Mouse (Mus musculus): Measurements from ENCODE around the gene Mtrex. TPM values are rescaled to one million over a fixed set of nuclear protein-coding genes. Genes with fewer than 3 reads are reported as not detected.

The Mtrex gene
- polyA plus RNA-seq, 1 experiment from 2014 or later = 62.2 TPM

DNA sequence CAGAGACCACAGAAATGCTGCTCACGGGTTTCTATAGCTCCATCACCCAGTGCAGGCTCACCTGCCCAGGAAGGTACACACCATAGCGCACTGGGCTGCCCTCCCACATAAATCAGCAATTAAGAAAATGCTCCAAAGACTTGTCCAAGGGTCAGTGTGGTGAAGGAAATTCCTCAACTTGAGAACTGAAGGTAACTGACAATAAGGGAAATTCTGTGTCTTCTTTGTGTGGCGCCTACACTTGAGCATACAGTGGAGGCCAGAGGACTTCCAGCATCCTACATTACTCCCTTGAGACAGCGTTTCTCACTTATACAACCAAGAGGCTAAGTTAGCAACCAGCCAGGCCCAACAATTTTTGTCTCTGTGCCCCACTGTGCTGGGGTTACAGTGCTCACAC, 1.2 kb downstream of the Mtrex start:
- no peak for ATAC-seq (replicated peaks)
- H3K4me2 ChIP-seq = peak overlapping the region; percentile 76
- H3K4me3 ChIP-seq = peak overlapping the region; percentile 56
- H3K9me3 ChIP-seq = no peaks in the 10 kb centered on the region
- H3K36me3 ChIP-seq (replicated peaks) = no peaks in the 10 kb centered on the region; the same call in 1 of the 2 replicates
- H3K9ac ChIP-seq = peak overlapping the region; percentile 66; the same call in 1 of the 2 replicates
- 80% methylated on average over 4 of the region's 4 CpGs for whole genome bisulfite sequencing
- no peak overlapping the region for H3K27ac ChIP-seq
- H3K4me1 ChIP-seq = peaks cover 29% of the 10 kb centered on the region
- no peaks in the 10 kb centered on the region for H3K27me3 ChIP-seq (replicated peaks)

DNA sequence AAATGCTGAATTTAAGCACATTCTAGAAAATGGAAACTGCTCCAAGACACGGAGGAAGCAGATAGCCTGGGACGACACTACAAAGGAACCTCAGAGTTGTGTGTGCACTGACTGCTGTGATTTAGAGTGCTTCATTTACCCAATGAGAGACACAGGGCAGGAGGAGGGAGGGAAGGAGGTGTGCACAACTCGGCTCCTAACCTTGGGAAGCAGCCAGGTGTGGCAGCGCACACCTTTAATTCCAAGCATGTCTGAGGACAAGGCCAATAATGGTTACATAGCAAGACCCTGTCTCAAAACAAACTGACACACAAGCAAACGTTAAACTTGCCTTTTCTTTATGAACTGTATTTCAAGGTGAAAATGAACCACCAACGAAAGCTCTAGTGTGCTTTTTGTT, 1.9 kb downstream of the Mtrex start:
- Histone ChIP-seq H3K36me3 (replicated peaks) (peaks cover under 1% of the 10 kb centered on the region; the same call in 1 of the 2 replicates), H3K9me3 (no peaks in the 10 kb centered on the region), H3K27ac (no peak overlapping the region), H3K4me1 (peaks cover 29% of the 10 kb centered on the region), H3K4me3 (no peak overlapping the region), H3K4me2 (no peak overlapping the region), H3K27me3 (replicated peaks) (no peaks in the 10 kb centered on the region), H3K9ac (no peak overlapping the region)
- ATAC-seq (replicated peaks) = no peak
- 81% methylated on average over 6 of the region's 6 CpGs for WGBS

DNA sequence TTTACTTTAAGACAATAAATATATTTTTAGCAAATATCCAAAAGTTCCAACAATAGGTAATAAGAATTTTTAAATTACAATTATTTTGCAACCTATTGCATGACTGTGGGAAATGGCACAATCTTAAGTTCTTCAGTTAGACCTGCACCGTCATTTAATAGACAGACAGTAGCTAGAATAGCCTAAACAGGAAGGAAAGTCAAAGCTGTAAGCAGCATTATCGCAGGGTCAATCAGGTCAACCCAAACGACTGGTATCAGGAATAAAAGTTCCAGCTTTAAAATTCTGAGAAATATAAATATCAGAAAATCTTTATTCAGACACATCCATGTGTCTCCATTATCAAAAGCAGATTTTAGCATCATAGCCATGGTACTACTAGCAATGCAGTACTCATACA, 6.3 kb downstream of the Mtrex start:
- peaks cover 17% of the 10 kb centered on the region for H3K36me3 ChIP-seq (replicated peaks)
- no peaks in the 10 kb centered on the region for H3K9me3 ChIP-seq
- no peak for ATAC-seq (replicated peaks)
- H3K4me1 ChIP-seq = peaks cover 13% of the 10 kb centered on the region
- no peak overlapping the region for H3K4me3 ChIP-seq
- no peak overlapping the region for H3K27ac ChIP-seq
- no peaks in the 10 kb centered on the region for H3K27me3 ChIP-seq (replicated peaks)
- 91% methylated on average over 3 of the region's 3 CpGs for WGBS
- no peak overlapping the region for H3K9ac ChIP-seq
- H3K4me2 ChIP-seq = no peak overlapping the region

DNA sequence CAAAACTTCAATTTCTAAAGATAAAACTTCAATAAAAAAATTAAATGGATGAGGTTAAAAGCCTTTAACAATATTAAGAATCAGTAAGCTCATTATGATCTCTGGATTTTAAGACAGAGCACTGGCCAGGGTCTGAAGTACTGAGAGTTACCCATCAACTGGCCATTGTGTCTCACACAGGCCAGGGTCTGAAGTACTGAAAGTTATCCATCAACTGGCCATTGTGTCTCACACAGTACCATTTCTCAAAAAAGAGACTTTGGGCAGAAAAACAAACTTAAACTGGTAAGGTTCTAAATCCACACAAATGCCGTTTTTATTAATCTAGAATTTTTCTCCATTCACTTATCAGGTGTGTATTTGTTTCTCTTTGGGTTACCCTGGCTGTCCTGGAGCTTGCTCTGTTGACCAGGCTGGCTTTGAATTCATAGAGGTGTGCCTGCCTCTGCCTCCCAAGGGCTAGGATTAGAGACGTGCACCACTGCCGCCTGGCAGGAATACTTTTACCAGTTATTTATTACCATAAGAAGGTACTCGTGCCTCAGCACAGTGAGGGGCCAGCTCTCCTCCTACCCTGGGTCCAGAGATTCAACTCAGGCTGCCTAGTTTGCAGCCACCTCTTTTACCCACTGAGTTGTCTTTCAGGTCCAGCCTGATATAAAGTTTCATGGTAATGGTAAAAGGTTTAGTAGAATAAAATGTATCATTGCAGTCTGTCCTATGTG, 7.9 kb downstream of the Mtrex start:
- Histone ChIP-seq H3K27ac (no peak overlapping the region), H3K4me2 (no peak overlapping the region), H3K9me3 (no peaks in the 10 kb centered on the region), H3K9ac (no peak overlapping the region), H3K36me3 (replicated peaks) (peaks cover 17% of the 10 kb centered on the region), H3K4me3 (no peak overlapping the region), H3K27me3 (replicated peaks) (no peaks in the 10 kb centered on the region), H3K4me1 (no peaks in the 10 kb centered on the region)
- no peak for ATAC-seq (replicated peaks)
- 92% methylated on average over 4 of the region's 4 CpGs for WGBS

DNA sequence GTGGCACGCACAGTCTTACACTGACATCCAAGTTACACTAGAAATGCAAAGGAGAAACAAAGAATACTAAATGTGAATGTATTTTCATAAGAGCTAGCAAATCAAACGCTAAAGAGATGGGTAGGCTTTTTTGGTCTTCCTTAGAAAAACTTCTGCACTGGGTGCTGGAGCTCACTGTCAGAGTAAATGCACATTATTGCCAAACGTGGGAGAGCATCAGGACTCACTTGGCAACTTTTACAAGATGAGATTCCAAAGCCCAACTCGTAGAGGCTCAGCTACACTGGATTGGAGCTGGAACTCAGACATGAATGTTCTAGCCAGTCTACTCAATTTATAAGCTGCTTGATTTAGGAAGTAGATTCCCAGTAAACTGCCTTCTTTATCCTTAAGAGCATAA, 16.8 kb downstream of the Mtrex start:
- Histone ChIP-seq H3K27ac (no peak overlapping the region), H3K9ac (no peak overlapping the region), H3K4me3 (no peak overlapping the region), H3K9me3 (no peaks in the 10 kb centered on the region), H3K4me2 (no peak overlapping the region), H3K27me3 (replicated peaks) (no peaks in the 10 kb centered on the region), H3K36me3 (replicated peaks) (peaks cover 13% of the 10 kb centered on the region; the same call in 1 of the 2 replicates), H3K4me1 (no peaks in the 10 kb centered on the region)
- no peak for ATAC-seq (replicated peaks)
- WGBS = 88% methylated on average over 4 of the region's 4 CpGs

DNA sequence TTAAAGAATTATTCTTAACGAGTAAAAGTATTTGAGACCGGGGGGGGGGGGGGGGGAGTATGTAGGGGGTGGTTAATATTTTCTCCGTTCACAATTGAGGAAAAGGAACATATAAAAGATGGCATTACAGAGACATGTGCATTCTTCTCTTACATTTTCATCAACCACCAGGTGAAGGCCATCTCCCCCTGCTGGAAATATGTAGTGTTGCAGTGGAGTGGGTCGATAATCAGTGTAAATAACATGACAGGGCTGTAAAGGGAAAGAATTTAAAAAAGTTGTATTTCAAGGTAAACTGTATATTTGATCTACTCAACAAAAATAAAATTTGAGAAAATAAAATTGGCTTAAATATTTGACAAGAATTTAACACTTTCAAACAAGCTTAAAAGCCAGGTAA, 17.5 kb downstream of the Mtrex start:
- H3K4me3 ChIP-seq = no peak overlapping the region
- no peak for ATAC-seq (replicated peaks)
- WGBS = 65% methylated on average over 4 of the region's 4 CpGs
- no peaks in the 10 kb centered on the region for H3K9me3 ChIP-seq
- no peaks in the 10 kb centered on the region for H3K27me3 ChIP-seq (replicated peaks)
- H3K9ac ChIP-seq = no peak overlapping the region
- no peak overlapping the region for H3K4me2 ChIP-seq
- H3K4me1 ChIP-seq = no peaks in the 10 kb centered on the region
- no peak overlapping the region for H3K27ac ChIP-seq
- peaks cover 19% of the 10 kb centered on the region; the same call in 1 of the 2 replicates for H3K36me3 ChIP-seq (replicated peaks)

DNA sequence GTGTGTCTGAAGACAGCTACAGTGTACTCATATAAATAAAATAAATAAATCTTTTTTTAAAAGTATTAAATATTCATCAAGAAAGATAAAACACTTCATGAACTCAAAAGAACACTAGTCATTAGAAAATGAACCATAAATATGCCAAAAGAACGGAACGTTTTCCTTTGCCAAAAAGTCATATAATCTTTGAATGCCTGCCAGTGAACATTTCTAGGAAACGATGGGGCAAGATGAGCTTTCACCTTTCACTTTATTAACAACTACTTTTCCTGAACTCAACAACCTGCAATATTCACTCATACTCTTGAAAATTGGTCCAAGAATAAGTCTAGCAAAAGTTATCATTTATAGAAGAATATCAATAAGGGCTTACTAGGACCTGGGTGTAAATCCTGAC, 25.0 kb downstream of the Mtrex start:
- Histone ChIP-seq H3K9ac (no peak overlapping the region), H3K4me1 (no peaks in the 10 kb centered on the region), H3K4me3 (no peak overlapping the region), H3K36me3 (replicated peaks) (peaks cover 41% of the 10 kb centered on the region; the same call in 1 of the 2 replicates), H3K4me2 (no peak overlapping the region), H3K27me3 (replicated peaks) (no peaks in the 10 kb centered on the region), H3K9me3 (no peaks in the 10 kb centered on the region), H3K27ac (no peak overlapping the region)
- WGBS = 97% methylated on average over 3 of the region's 3 CpGs
- ATAC-seq (replicated peaks) = no peak

DNA sequence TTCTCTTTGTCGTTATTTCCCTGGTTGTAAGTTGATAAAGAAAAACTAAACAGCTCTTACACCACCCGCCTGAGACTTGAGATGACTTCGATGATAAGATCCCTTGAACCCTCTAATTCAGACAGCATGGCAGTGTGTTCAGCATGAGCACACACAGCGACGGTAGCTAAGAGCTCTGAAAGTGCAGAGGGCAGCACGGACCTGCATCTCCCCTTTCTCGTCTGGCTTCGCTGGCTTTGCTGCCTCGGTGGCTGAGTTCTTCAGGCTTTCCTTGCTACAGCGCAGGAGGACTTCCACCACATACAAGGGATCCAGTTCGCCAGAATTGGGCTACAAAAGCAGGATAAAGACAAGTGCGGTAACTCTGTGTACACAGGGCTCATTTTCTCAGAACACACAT, 40.0 kb downstream of the Mtrex start:
- ATAC-seq (replicated peaks) = no peak
- no peak overlapping the region for H3K9ac ChIP-seq
- H3K27ac ChIP-seq = no peak overlapping the region
- H3K4me2 ChIP-seq = no peak overlapping the region
- WGBS = 93% methylated on average over 12 of the region's 12 CpGs
- H3K9me3 ChIP-seq = no peaks in the 10 kb centered on the region
- peaks cover 63% of the 10 kb centered on the region for H3K36me3 ChIP-seq (replicated peaks)
- H3K4me1 ChIP-seq = no peaks in the 10 kb centered on the region
- H3K4me3 ChIP-seq = no peak overlapping the region
- H3K27me3 ChIP-seq (replicated peaks) = no peaks in the 10 kb centered on the region

DNA sequence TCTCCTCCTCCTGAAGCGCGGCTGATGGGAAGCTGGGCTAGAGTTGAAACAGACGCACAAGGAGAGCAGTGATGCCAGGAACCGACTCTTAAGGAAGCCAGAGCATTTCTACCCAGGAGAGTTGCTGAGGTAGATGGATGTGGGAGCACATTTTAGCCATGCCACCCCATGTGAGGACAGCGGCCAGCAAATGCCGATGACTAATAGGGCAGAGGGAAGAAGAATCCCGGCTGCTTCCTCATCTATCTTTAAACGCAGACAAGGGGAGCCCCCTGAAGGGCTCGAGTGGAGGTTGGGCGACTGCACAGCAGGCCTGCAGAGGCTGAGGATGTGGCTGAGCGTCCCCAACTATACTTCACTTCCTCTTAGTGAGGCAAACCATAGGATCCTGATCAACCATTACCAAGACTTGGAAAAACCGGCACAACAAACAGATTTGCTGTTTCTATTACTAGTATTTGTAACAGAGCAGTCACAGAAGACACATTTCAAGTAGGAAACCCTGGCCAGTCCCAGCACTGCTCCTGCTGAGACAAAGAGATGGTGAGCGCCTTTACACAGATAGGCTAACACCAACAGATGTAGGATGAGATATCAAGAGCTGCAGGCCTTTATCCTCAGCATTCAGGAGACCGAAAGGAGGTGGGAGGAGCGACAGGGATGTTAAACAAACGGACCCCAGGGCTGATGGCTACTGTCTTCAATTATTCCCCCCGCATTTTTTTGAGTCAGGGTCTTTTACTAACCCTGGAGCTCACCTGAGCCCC, 55.5 kb downstream of the Mtrex start:
- WGBS = 84% methylated on average over 17 of the region's 17 CpGs
- H3K4me1 ChIP-seq = no peaks in the 10 kb centered on the region
- no peak overlapping the region for H3K9ac ChIP-seq
- no peaks in the 10 kb centered on the region for H3K9me3 ChIP-seq
- no peak for ATAC-seq (replicated peaks)
- no peak overlapping the region for H3K27ac ChIP-seq
- H3K36me3 ChIP-seq (replicated peaks) = peaks cover 65% of the 10 kb centered on the region
- H3K4me3 ChIP-seq = no peak overlapping the region
- H3K27me3 ChIP-seq (replicated peaks) = no peaks in the 10 kb centered on the region
- H3K4me2 ChIP-seq = no peak overlapping the region

DNA sequence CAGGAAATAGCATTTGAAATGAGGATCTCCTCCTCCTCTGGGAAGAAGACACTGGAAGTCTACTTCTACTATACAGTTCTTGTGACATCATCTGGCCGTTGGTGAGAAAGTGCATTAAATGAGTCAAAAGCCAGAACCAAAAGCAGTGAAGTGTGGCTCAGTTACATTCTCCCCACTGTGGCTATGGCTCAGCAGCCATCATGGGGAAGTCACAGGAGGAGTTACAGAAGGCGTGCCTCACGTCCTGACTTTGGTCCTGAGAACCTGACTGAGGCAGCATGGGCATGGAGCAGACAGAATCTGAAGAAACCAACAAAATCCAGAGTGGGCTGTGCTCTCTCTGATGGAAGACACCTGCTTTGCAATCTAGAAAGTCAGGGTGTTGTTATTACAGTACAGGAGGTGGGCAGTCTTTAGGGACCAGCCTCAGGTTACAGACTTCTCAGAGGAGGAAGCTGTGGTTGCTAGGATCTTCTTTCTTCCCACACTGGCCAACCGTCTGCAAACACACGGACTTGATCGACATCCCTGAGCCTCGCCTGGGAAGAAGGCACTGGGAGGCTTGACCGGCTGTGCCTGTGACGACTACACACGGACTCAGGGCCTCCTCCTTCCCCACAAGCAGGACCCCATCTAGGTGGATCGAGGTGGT, 57.0 kb downstream of the Mtrex start:
- no peak overlapping the region for H3K4me3 ChIP-seq
- no peaks in the 10 kb centered on the region for H3K4me1 ChIP-seq
- no peaks in the 10 kb centered on the region for H3K27me3 ChIP-seq (replicated peaks)
- H3K9ac ChIP-seq = no peak overlapping the region
- 86% methylated on average over 11 of the region's 11 CpGs for WGBS
- H3K27ac ChIP-seq = no peak overlapping the region
- H3K36me3 ChIP-seq (replicated peaks) = peaks cover 61% of the 10 kb centered on the region
- no peaks in the 10 kb centered on the region for H3K9me3 ChIP-seq
- H3K4me2 ChIP-seq = no peak overlapping the region
- ATAC-seq (replicated peaks) = no peak

DNA sequence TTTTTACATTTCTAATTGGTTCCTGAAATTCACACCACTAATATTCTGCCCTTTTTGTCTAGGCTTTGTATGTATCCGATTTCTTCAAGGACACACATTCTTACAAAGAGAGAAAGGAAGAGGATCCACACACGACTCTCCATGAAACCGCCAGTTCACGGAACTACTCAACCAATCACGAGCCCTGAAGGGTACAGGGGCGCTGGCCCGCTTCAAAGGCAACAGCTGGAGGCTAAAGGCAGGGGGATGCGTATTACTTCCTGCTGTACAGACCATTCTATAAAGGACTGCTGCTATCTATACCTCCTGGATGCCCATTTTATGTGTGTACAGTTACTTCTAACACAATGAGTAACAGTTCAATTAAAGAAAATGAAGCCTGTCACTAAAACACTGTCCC, 59.8 kb downstream of the Mtrex start:
- H3K27ac ChIP-seq = no peak overlapping the region
- no peaks in the 10 kb centered on the region for H3K9me3 ChIP-seq
- H3K4me3 ChIP-seq = no peak overlapping the region
- peaks cover 43% of the 10 kb centered on the region for H3K36me3 ChIP-seq (replicated peaks)
- H3K4me2 ChIP-seq = no peak overlapping the region
- WGBS = 91% methylated on average over 8 of the region's 8 CpGs
- 0 out of 2 replicates have a peak, but pooled peaks cover 2% of the 10 kb centered on the region for H3K4me1 ChIP-seq
- ATAC-seq (replicated peaks) = no peak
- H3K27me3 ChIP-seq (replicated peaks) = no peaks in the 10 kb centered on the region
- no peak overlapping the region for H3K9ac ChIP-seq

DNA sequence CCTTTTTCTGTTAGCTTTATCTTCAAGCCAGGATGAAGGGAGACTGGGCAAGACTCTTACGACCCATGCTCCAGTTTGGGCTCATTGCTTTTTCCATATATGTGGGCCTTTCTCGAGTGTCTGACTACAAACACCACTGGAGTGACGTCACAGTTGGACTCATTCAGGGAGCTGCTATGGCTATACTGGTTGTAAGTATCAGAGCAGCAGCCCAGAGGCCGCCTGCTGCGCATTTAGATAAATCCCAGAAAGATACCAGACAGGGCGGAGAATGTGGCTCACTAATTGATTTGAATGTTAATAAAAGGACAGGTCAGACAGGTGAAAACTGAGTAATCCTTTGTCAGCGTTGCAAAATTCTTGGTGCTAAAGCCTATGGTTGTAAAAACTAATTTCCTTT, 60.4 kb downstream of the Mtrex start:
- 93% methylated on average over 7 of the region's 7 CpGs for WGBS
- Histone ChIP-seq H3K36me3 (replicated peaks) (peaks cover 38% of the 10 kb centered on the region), H3K27me3 (replicated peaks) (no peaks in the 10 kb centered on the region), H3K4me1 (0 out of 2 replicates have a peak, but pooled peaks cover 3% of the 10 kb centered on the region), H3K9me3 (no peaks in the 10 kb centered on the region), H3K4me3 (no peak overlapping the region), H3K27ac (no peak overlapping the region), H3K4me2 (no peak overlapping the region), H3K9ac (no peak overlapping the region)
- no peak for ATAC-seq (replicated peaks)

All from midbrain, embryonic 15.5 days (tissue).